Mouse (Mus musculus): ENCODE results near the gene Isg20. TPM values are rescaled to one million over a fixed set of nuclear protein-coding genes. Genes with fewer than 3 reads are reported as not detected.

The Isg20 gene
- polyA plus RNA-seq, 1 experiment from 2014 or later: 2.8 TPM

DNA sequence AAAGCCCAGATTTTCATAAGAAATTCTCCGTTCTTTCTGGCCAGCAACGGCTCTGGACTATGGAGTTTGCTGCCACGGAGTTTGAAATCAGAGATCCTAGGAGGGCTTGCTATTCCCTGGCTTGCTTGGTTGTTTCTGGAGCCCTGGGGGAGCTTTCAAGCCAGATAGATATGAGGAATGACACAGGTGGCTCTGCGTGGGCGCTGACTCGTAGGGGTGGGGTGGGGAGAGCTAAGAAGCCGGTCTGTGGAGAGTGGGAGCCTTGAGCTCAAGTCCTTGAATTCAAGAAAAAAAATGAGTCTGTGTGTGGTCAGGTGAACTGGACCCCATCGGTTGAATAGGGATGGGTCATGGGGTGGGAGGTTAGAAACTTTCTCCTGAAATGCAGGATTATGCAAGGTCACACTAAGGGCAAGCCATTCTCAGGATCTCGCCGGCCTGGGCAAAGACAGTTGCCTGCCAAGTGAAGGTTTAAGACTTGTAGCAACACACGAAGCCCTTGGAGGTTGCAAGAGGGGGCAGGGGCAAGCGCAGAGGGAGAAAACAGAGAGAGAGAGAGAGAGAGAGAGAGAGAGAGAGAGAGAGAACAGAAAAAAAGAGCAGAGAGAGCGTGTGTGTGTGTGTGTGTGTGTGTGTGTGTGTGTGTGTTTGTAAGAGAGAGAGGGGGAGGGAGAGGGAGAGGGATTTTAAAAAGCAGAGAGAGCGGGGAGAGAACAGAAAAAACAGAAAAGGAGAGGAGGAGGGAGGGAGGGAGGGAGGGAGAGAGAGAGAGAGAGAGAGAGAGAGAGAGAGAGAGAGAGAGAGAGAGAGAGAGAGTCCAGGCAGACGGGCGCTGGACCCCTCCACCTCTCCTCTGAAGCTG lies 31.4 kb upstream of the Isg20 start:
- no peak overlapping the region for H3K27ac ChIP-seq (ENCODE audit: low read depth)
- no peaks in the 10 kb centered on the region for H3K36me3 ChIP-seq (ENCODE audit: insufficient read depth)
- peak overlapping the region; percentile 19; the same call in 1 of the 2 replicates for H3K4me3 ChIP-seq (ENCODE audit: low read depth, low read length)
- no peak for DNase-seq
- no peak for TF ChIP-seq CTCF (IDR thresholded peaks at IDR 0.05; ENCODE audit: low read depth)
- 13% methylated on average over 16 of the region's 16 CpGs for WGBS
- no peaks in the 10 kb centered on the region for H3K4me1 ChIP-seq (ENCODE audit: insufficient read depth)
- no peak for ATAC-seq (ENCODE audit: insufficient read depth)
- peak overlapping the region; percentile 51 for H3K4me2 ChIP-seq
- H3K9me3 ChIP-seq (ENCODE audit: low read depth, low read length): no peaks in the 10 kb centered on the region
- no peak overlapping the region for H3K9ac ChIP-seq
- peaks cover 39% of the 10 kb centered on the region for H3K27me3 ChIP-seq (ENCODE audit: insufficient read depth, low read length)

DNA sequence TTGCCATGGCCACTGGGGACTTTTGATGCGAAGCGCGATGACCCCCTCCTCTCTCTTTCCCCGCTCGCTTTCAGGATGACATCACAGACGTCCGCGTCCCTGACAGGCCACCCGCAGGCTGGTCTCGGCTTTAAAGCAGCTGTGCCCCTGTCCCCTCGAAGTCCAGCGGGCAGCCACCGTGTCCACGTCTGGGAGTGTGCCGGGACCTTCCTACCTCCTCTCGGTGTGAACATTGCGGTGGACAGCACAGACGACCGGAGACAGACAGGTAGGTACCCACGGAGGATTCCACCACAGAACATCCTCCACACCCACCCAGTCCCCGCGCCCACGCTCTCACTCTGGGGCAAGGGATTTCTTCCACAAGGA lies 30.8 kb upstream of the Isg20 start:
- Histone ChIP-seq H3K4me3 (ENCODE audit: low read depth, low read length) (peak overlapping the region; percentile 19; the same call in 1 of the 2 replicates), H3K4me1 (ENCODE audit: insufficient read depth) (no peaks in the 10 kb centered on the region), H3K36me3 (ENCODE audit: insufficient read depth) (no peaks in the 10 kb centered on the region), H3K27me3 (ENCODE audit: insufficient read depth, low read length) (peaks cover 39% of the 10 kb centered on the region), H3K4me2 (peak overlapping the region; percentile 51), H3K27ac (ENCODE audit: low read depth) (no peak overlapping the region), H3K9ac (no peak overlapping the region), H3K9me3 (ENCODE audit: low read depth, low read length) (no peaks in the 10 kb centered on the region)
- WGBS: 2% methylated on average over 23 of the region's 23 CpGs
- no peak for TF ChIP-seq CTCF (IDR thresholded peaks at IDR 0.05; ENCODE audit: low read depth)
- ATAC-seq (ENCODE audit: insufficient read depth): peak; percentile 54; the same call in 1 of the 2 replicates
- DNase-seq: peak; percentile 43

DNA sequence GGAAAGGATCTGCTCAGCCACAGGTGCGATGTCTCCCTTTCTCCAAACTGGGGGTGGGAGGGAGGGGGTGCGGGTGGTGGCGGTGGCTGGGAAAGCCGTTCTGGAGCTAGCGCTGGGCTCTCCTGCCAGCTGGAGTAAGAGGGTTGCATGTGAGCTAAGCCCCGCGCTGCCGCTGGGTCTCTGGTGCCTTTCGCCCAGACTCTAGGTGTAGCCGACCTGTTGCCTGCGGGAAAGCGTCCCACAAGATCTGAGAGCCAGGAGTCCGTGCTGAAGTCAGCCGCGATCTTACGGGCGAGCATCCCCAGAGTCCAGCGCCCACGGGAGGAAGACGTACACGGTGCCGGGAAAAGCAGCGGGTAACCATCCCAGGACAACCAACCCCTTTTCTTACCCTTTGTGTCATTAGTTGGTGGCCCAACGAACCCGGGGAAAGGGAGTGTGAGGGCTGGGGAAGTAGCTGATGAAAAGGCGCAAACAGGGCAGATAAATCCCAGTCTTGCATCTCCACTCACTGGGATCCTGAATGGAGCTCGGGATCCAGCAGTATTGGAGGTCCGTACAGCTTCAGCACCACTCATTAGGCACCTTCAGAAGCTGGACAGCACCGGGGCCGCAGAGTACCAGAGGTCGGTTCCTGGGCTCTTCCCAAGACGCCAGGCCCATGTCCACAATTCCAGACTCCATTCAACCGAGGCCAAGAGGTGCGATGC lies 30.1 kb upstream of the Isg20 start:
- 0 out of 2 replicates have a peak overlapping the region, but pooled peaks have one; percentile 51 for H3K4me2 ChIP-seq
- no peaks in the 10 kb centered on the region for H3K4me1 ChIP-seq (ENCODE audit: insufficient read depth)
- no peaks in the 10 kb centered on the region for H3K9me3 ChIP-seq (ENCODE audit: low read depth, low read length)
- H3K27me3 ChIP-seq (ENCODE audit: insufficient read depth, low read length): peaks cover 39% of the 10 kb centered on the region
- DNase-seq (peak; percentile 40), ATAC-seq (ENCODE audit: insufficient read depth) (no peak)
- no peak overlapping the region for H3K9ac ChIP-seq
- WGBS: 2% methylated on average over 34 of the region's 34 CpGs
- no peak for TF ChIP-seq CTCF (IDR thresholded peaks at IDR 0.05; ENCODE audit: low read depth)
- no peak overlapping the region for H3K27ac ChIP-seq (ENCODE audit: low read depth)
- peak overlapping the region; percentile 19; the same call in 1 of the 2 replicates for H3K4me3 ChIP-seq (ENCODE audit: low read depth, low read length)
- no peaks in the 10 kb centered on the region for H3K36me3 ChIP-seq (ENCODE audit: insufficient read depth)

DNA sequence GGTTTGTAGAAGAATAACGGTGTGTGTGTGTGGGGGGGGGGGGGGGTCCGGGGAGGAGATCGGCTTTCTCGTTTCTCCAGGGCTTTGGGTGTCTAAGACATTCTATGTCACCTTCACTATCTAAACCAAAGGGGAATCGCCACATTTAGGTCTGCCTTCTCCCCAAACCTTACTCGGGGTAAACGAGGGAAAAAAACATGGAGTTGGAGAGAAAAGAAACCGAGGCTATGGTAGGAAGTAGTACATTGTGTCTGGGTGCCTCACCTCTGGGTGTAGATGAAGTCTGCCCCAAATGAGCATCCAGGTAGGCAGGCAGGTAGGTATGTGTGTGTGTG lies 29.5 kb upstream of the Isg20 start:
- no peak overlapping the region for H3K27ac ChIP-seq (ENCODE audit: low read depth)
- H3K4me2 ChIP-seq: no peak overlapping the region
- H3K4me3 ChIP-seq (ENCODE audit: low read depth, low read length): no peak overlapping the region
- peaks cover 39% of the 10 kb centered on the region for H3K27me3 ChIP-seq (ENCODE audit: insufficient read depth, low read length)
- no peak overlapping the region for H3K9ac ChIP-seq
- WGBS: 13% methylated on average over 8 of the region's 8 CpGs
- DNase-seq (no peak), ATAC-seq (ENCODE audit: insufficient read depth) (no peak)
- no peaks in the 10 kb centered on the region for H3K9me3 ChIP-seq (ENCODE audit: low read depth, low read length)
- no peaks in the 10 kb centered on the region for H3K36me3 ChIP-seq (ENCODE audit: insufficient read depth)
- no peak for TF ChIP-seq CTCF (IDR thresholded peaks at IDR 0.05; ENCODE audit: low read depth)
- H3K4me1 ChIP-seq (ENCODE audit: insufficient read depth): no peaks in the 10 kb centered on the region

DNA sequence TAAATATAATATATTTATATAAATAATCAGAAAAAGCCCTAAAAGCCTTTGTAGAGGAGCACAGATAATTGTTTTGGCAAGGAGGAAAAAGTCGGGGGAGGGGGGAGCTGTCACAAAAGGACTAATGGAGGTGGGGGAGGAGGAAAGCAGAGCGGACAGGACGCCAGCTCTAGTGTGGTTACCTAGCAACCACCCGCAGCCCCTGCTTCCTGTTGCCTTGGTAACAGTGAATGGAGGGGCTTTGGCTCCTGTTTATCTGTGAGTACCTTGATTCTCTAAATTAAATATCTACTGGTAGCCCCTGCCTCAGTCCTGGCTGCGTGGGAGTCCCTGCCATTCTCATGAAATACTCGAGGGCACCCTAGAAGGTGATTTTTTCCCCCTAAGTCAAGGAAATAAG lies 29.1 kb upstream of the Isg20 start:
- TF ChIP-seq CTCF (IDR thresholded peaks at IDR 0.05; ENCODE audit: low read depth): no peak
- no peak overlapping the region for H3K4me2 ChIP-seq
- H3K27ac ChIP-seq (ENCODE audit: low read depth): no peak overlapping the region
- 8% methylated on average over 6 of the region's 6 CpGs for WGBS
- H3K9me3 ChIP-seq (ENCODE audit: low read depth, low read length): no peaks in the 10 kb centered on the region
- H3K36me3 ChIP-seq (ENCODE audit: insufficient read depth): no peaks in the 10 kb centered on the region
- no peaks in the 10 kb centered on the region for H3K4me1 ChIP-seq (ENCODE audit: insufficient read depth)
- H3K4me3 ChIP-seq (ENCODE audit: low read depth, low read length): no peak overlapping the region
- no peak overlapping the region for H3K9ac ChIP-seq
- H3K27me3 ChIP-seq (ENCODE audit: insufficient read depth, low read length): peaks cover 39% of the 10 kb centered on the region
- ATAC-seq (ENCODE audit: insufficient read depth) (no peak), DNase-seq (peak; percentile 46)

DNA sequence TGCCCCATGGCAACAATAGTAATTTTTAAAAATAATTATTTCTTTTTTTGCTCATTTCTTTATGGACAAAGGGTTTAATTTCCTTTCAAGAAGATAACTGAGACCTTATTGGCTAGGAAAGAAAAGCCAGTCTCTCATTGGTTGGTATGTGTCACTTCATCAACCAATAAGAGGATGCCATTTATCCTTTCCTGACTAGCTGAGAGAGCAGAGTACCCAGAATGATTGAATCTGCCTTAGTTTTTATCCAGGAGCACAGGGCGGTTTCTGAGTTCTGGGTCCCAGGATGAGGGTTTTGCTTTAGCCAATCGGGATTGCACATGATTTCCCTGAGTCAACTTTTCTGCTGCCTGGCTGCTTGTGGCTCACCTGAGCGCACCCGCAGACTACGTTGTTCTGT lies 27.8 kb upstream of the Isg20 start:
- no peak for ATAC-seq (ENCODE audit: insufficient read depth)
- Histone ChIP-seq H3K9me3 (ENCODE audit: low read depth, low read length) (no peaks in the 10 kb centered on the region), H3K27ac (ENCODE audit: low read depth) (no peak overlapping the region), H3K4me3 (ENCODE audit: low read depth, low read length) (no peak overlapping the region), H3K27me3 (ENCODE audit: insufficient read depth, low read length) (peaks cover 43% of the 10 kb centered on the region), H3K4me1 (ENCODE audit: insufficient read depth) (no peaks in the 10 kb centered on the region), H3K36me3 (ENCODE audit: insufficient read depth) (no peaks in the 10 kb centered on the region), H3K4me2 (no peak overlapping the region), H3K9ac (no peak overlapping the region)
- TF ChIP-seq CTCF (IDR thresholded peaks at IDR 0.05; ENCODE audit: low read depth): no peak
- no peak for DNase-seq
- whole genome bisulfite sequencing: 72% methylated on average over 5 of the region's 5 CpGs

DNA sequence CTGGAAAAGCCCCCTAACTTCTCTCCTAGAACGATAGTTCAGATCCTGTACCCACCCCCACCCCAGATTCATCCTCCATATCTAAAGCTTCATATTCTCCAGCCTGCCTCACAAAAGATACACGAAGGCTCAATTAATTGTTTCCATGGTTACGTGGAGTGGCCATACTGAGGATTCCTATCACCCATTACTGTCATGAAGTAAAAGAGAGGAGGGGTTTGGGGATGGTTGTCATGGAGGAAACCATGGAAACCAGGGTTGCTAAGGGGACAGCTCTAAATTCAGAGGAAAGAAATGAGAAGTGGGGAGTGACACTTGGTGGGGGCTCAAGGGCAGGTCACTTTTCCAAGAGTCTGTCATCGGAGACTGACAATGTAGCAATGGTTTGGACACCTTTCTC lies 26.7 kb upstream of the Isg20 start:
- Histone ChIP-seq H3K27me3 (ENCODE audit: insufficient read depth, low read length) (peaks cover 37% of the 10 kb centered on the region), H3K4me3 (ENCODE audit: low read depth, low read length) (no peak overlapping the region), H3K9ac (no peak overlapping the region), H3K27ac (ENCODE audit: low read depth) (no peak overlapping the region), H3K4me2 (no peak overlapping the region), H3K4me1 (ENCODE audit: insufficient read depth) (no peaks in the 10 kb centered on the region), H3K36me3 (ENCODE audit: insufficient read depth) (no peaks in the 10 kb centered on the region), H3K9me3 (ENCODE audit: low read depth, low read length) (no peaks in the 10 kb centered on the region)
- TF ChIP-seq CTCF (IDR thresholded peaks at IDR 0.05; ENCODE audit: low read depth): no peak
- DNase-seq: no peak
- WGBS: 59% methylated on average over 4 of the region's 4 CpGs
- no peak for ATAC-seq (ENCODE audit: insufficient read depth)
